Mouse (Mus musculus): Measurements from ENCODE around the gene Thada.

GRCm38 (mm10) chr17:84150291-84150690 is 315.7 kb downstream of the Thada start:
- no peak for TF ChIP-seq CTCF (IDR thresholded peaks at IDR 0.05; ENCODE audit: low read depth)
- no peak for TF ChIP-seq EP300 (IDR thresholded peaks at IDR 0.05; ENCODE audit: low read depth)
